Mouse (Mus musculus) lung, adult 2 months (tissue): ENCODE results near the gene Syn3.

ENCODE experiments used
- CTCF ChIP-seq: fragments of 200-500 bp; IDR thresholded peaks from 2 replicates; pipeline ENCODE4 v1.5.1; 2011; ENCODE audit warnings: mild to moderate bottlenecking, low read length, control low read depth; ENCODE audit not compliant: insufficient read depth
- POLR2A ChIP-seq: fragments of 200-500 bp; IDR thresholded peaks from 2 replicates; pipeline ENCODE4 v1.6.1; 2011; ENCODE audit warnings: low read depth, mild to moderate bottlenecking, control low read depth, low read length, borderline replicate concordance; ENCODE audit errors: extremely low read depth

DNA sequence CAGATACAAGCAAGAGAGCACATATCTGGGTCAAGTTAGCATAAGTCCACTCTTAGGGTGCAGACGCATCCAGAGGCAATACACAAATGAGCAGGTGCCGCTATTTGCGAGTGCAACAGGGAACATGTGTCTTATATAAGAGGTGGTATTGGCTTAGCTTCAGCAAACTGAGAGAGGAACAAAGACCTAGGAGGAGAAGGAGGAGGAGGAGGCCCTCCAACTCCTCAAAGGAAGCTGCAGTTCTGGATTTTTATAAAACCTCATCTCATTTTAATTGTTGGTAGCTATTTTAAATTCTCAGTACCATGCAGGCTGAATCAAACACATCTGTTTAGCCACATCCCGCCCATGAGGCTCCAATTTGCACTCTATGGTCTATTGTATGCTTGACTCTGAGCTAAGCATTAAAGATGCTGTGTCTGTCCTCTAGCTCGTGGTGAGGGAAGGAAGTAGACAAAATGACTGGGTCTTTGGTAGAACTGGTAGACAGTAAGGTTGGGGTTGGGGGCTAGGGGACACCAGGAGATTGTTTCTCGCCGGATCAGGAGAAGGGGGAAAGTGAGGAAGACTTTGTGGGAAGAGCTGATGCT is 219.0 kb downstream of the Syn3 start:
- no peak for TF ChIP-seq CTCF
- TF ChIP-seq POLR2A = no peak
